Mouse (Mus musculus): ENCODE measurements around the gene Map10.

GRCm38 (mm10) chr8:125671371-125671770, 1.8 kb downstream of the Map10 start:
- no peak for TF ChIP-seq CTCF (IDR thresholded peaks at IDR 0.05; ENCODE audit: low read depth)
- TF ChIP-seq EP300 (optimal IDR thresholded peaks at IDR 0.05): no peak
